Mouse (Mus musculus): Measurements from ENCODE around the gene Wasf2.

- TF ChIP-seq POLR2A (IDR thresholded peaks at IDR 0.05; ENCODE audit: control insufficient read depth, extremely low read depth, insufficient read depth, low read length, poor library complexity): no peak
- TF ChIP-seq CTCF (IDR thresholded peaks at IDR 0.05; ENCODE audit: borderline replicate concordance, control insufficient read depth, extremely low read depth, insufficient read depth, low read length, poor library complexity): no peak
Measured at GRCm38 (mm10) chr4:133234771-133235170, 104.5 kb downstream of the Wasf2 start.

All from thymus, adult 2 months (tissue).